Mouse (Mus musculus) cerebellum, adult 9-11 months (tissue): Measurements from ENCODE around the gene Tfdp2.
A peak's percentile ranks its signal among the peaks of the same experiment; 100 is the strongest.

Experiments
- DNase-seq: peaks from one replicate; pipeline ENCODE4 v3.0.0; 2022

The Tfdp2 gene

DNA sequence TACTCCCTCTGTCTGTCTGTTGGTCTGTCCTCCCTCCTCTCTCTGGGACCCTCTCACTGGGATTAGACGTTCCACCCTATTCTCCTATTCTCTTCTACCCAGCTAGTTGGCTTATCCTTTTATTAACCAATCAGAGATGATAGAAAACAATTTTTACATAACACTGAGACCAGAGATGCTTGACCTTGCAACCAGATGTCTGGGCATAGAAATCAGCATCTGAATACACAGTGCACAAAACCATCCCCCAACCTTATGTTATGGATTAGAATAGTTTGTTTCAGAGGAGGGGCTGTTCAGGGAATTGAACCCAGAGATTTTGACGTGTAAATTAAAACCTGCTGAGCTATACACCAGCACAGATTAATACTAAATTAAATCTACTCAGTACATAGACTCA, 34.2 kb downstream of the Tfdp2 start:
- no peak for DNase-seq

DNA sequence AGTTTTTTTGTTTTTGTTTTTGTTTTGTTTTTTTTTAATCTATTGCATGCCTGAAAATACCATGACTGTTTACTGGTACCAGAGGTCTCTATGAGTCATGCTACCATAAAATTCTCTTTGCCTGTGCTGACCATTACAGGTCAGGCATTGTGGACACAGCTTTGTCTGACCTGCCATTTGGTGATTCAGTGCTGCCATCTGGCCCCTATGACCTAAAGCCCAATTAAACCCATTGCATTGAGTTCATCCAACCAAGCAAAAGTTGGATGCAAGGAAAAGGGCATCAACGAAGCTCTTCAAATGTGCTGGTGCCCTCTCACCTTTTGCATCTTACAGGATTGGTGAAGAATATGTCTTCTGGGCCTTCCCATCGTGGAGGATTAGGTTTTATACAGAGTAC, 39.4 kb downstream of the Tfdp2 start:
- DNase-seq, result peak; percentile 27

DNA sequence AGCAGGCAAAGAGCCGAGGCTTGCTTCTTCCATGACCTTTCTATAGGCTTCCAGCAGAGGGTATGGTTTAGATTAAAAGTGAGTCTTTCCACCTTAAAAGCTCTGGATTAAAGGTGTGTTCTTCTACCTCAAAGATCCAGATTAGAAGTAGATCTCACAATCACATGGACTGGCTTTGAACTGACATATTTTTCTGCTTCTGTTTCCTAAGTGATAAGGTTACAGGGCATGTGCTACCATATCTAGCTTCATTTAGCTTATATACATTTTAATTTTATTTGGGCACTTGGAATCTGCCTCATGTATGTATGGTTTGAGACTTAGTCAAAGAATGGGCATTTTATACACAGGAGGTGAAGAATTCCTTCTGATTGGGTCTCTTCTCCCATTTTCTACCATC, 41.3 kb downstream of the Tfdp2 start:
- no peak for DNase-seq

DNA sequence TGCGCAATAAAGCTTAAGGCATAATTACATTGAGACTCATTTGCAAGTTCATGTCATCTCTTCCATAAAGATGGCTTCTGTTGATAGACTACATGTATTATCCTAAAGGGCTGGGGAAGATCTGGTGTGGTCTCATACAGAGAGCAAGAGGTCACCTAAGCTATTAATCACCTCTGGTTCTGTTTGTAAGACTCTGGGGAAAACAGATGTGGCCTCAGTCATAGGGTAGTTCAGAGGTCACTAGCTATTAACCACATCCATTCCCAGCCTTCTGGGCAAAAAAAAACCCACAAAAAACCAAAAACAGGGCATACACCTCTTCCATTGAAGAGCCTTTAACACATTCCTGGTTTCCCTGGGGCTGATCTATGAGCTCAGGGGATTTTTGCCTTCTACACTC, 42.2 kb downstream of the Tfdp2 start:
- DNase-seq, result no peak

DNA sequence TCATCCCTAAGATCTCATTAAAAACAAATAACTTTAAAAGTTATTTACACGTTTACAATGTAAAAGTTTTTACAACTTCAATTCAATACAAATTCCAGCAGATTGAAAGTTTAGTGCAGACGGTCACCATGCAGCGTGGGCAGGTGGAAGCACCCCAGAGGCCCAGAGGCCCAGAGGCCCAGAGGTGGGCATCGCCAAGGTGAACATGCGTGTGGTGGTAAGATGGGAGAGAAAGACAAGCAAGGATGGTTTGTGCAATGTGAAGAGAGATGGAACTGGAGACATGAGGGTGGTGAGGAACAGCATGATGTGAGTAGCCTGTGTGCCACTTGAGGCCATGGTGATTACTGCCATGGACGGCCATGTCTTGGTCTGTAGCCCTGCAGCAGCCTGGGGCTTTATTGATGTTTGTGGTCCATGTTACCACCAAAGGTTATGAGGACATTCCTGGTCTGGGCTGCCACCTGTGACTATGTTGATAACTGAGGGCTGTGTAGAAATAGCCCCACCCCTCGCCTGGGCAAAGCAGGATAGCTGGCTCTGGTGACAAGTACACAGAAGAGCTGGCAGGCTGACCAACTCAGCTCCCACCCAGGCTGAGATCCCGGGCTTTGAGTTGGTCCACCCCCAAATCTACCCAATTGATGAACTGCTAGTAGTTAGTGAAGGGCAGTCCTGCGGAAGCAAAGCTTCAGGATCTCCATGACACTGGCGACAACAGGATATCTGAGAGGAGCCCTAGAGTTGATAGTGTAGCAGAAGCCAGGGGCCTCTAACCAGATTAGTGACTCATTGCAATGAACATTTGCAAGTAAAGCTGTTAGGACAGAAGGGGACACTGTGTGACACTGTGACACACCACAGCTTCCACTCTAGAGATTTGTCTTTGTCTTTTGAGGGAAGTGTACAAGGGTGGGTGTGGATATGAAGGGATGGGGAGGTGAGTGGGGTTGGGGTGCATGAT, 45.3 kb downstream of the Tfdp2 start:
- no peak for DNase-seq

DNA sequence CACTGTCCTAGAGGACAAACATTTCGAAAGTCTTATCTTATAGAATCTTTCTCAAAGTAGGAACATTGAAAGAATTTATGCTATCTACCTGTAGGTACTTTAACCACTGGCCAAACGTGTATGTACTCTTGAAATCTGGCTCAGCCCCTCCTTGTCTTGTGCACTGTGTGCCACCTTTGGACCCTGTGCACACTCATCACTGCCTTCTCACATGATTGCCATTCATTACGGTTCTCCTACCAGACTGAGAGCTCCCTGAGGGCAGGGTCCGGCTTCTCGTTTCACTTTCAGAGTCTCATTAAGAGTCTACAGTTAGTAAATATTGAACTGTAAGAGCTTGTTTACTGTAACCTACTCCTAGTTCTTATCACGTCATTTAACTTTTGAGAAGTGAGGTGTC, 47.8 kb downstream of the Tfdp2 start:
- no peak for DNase-seq

DNA sequence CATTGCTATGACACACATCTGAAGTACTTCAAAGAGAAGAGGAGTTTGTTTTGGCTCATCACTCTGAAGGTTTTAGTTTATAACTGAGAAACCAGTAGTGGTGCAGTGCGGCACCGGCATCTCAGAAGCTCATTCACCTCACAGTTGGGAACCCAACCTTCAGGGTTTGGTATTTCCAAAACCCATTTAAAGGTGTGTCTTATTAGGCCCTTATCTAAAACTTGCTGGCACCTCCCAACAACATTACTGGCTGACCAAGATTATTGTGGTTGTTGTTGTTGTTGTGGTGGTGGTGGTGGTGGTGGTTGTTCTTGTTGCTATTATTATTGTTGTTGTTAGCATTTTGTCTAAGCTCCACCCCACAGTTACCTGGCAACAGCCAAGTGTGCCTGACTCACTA, 58.7 kb downstream of the Tfdp2 start:
- DNase-seq, result no peak

DNA sequence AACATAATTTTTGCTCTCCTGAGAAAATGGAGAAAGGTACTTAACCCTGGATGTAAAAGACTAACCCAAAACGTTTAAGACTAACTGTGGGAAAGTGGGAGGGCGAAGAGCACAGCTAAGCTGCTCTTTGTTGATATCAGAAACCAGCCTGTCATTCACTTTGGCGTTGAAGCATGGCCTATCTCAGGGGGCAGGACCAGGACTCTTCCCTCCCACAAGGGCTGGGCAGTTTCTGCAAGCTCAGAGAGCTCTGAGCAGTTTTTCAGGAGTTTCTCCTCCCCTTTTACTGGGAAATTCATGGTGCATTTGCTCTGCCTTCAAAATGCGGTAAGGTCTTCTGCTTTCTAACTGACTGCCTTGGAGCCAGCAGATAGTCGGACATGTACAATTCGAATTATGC, 62.4 kb downstream of the Tfdp2 start:
- no peak for DNase-seq

DNA sequence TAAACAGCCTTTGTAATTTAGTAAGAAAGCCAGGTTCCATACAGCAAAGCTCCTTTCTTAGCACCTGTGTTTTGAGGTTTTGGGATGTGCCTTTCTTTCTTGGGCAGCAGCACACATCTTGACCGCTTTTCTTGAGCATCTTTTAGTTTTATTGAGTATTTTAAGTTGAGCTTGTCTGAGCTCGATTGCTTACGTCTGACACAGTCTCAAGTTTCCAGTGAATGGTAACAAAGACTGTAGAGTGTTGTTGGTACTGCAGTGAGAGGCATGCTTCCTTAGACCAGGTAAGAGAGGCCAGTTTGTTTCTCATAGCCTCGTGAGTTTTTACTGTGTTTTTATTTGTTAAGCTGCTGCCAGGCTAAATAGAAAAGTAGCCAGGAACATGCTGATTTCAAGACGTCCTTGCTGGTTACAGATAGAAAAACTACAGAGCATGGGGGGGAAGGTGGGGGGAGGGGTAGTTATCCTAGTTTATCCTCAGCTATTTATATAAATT, 63.0 kb downstream of the Tfdp2 start:
- no peak for DNase-seq

DNA sequence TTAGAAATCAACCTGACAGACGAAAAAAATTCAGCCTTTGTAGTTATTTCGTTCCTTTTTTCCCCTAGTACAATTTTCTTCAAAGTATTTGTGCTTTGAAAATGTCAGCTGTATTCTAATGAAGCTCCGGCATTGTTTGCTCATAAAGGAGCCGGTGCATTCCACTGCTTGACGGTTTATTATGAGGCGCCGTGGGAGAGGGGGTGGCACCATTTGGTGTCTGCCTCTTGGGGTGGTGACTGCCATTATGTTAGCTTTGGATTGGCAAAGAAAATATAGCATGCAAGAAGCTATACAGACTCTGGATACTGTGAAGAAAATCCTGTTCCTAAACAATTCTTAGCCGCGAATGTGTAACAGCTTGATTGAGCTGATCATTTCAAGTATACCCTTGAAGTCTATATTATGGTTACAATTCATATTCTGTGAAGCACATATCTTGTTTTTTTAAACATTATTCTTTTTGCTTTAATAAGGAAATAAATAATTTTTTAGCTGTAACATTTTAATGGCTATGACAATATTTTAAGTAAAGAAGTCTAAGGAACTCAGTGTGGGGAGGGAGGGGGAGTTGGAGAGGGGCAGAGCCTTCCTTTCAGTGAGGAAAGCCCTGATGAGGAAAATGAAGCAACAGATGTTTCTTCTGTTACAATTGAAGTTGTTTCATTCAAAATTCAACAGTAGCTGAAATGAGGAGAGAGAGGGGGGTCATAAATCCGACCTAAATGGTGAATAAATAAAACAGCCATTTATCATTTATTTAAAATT, 63.9 kb downstream of the Tfdp2 start:
- peak; percentile 23 for DNase-seq

DNA sequence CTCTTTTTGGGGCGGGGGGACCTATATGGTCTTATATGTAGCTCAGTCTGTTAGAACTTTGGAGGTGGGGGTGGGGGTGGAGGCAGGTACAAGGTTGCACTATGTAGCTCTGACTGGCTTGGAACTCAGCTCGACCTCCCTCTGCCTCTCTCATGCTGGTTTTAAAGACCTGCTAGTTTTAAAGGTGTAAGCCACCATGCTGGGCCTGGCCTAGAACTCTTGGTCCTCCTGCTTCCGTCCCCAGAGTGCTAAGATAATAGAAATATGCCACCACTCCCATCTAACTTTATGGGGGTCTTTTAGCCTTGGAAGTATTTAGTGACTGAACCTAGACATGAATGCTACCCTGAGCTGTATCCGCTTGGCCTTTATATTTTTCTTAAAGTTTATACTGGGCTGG, 65.0 kb downstream of the Tfdp2 start:
- no peak for DNase-seq

DNA sequence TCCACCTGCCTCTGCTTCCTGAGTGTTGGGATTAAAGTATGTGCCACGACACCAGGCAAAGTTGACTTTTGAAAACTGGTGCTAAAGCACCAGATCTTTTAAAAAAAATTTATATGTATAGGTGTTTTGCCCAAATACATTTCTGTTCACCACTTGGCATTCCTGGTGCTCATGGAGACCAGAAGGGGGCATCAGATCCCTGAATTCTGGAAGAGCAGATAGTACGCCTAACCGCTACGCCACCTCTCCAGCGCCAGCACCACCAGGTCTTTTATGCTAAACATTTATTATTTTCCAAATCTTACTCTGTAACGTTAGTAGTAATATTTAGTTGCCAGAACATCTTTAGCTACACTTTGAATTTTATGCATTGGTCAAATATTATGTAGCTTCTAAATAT, 65.9 kb downstream of the Tfdp2 start:
- DNase-seq, result no peak

DNA sequence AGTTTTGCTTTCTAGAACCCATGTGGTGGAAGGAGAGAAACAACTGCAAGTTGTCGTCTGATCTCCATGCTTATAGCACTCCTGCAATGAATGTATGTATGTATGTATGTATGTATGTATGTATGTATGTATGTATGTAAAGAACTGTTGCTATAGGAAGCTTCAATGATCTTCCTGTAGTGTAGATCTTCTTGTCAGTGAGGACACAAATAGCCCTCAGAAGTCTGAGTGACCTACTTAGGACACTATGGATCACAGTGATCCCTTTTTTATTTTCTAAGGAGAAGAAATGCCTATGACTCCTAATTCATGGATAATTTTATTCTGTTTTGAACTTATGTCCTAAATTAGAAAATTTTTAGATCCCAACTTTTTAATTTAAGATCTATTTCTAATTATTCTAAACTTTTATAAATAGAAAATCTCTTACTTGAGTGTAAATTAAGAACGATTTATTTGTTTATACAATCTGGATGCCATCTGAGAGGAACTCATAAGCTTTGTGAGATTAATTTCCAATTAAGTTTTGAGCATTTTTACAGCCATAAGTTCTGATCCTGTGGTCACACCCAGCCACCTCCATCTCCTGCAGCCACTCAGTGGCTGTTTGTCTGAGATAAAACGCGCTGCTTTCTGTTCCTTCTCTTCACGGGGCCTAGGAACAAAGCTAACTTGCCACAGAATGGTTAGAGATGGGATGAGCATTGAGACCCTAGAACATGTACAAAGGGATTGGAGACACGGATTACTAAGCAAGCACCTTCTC, 70.9 kb downstream of the Tfdp2 start:
- DNase-seq, result no peak

DNA sequence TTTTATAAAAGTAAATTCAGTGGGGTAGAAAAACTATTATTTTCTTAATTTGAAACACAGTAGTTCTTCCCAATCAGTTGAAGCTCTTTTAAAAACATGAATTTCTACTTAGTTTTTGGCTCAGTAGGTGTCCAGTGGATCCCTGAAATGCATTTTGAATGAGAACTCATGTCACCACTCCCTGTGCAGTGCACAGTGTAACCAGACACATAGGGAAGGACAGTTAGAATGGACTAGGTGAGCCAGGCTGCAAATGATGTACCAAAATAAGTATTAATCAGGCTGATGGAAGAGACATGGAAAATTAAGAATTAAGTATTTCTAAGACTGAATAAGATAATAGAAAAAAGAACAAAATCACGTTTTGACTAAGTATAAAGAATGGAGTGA, 71.5 kb downstream of the Tfdp2 start:
- DNase-seq, result no peak

DNA sequence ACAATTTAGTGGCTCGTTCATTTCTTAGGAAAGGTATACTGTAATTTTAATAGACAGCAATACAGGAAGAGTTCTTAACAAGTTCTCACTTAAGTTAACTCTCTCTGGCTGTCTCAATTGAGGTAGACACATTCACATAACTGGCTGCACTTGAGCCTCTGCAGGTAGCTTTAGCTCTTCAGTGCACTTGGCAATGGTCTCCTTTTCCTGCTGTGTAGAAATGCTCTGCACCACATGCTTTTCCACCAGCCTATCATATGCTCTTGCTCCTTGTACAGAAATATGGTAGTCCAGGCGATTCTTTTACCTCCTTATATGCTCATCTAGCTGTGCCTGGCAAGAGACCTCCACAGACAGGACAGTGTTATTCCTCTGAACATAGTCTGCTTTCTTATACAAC, 73.7 kb downstream of the Tfdp2 start:
- DNase-seq, result peak; percentile 21

DNA sequence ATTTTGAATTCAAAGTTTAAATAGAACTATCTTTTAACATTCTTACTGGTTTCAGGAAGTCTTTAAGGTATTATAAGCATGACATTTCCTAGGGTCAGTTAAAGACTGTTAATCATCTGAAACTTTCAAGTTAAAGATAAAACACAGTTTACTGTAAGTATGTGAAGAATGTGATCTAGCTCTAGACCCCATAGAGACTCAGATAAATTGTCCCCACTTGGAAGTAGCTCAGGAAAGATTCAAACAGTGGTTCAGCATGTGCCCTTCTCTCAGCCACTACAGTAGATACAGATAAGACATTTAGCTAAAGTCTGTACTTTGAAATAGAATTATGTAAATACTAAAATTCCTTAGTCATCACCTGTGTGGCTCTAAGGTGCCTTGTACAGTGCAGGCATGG, 79.5 kb downstream of the Tfdp2 start:
- no peak for DNase-seq

DNA sequence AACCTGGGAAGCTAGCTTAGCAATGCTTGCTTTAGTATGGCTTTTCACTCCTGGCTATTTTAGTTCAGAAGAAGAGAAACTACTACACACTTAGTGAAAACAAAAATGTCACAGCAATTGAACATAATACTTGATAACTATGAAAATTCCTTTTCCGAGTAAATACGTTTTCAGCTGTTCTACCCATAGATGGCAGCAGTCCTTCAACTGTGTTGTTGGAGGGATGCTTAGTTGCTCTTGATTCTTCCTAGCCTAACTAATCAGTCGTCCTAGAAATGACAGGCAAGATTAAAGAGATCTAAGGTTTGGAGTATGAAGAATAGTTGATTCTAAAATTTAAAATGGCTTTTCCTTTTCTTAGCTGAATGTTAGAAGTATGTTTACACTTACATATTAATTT, 85.4 kb downstream of the Tfdp2 start:
- no peak for DNase-seq

DNA sequence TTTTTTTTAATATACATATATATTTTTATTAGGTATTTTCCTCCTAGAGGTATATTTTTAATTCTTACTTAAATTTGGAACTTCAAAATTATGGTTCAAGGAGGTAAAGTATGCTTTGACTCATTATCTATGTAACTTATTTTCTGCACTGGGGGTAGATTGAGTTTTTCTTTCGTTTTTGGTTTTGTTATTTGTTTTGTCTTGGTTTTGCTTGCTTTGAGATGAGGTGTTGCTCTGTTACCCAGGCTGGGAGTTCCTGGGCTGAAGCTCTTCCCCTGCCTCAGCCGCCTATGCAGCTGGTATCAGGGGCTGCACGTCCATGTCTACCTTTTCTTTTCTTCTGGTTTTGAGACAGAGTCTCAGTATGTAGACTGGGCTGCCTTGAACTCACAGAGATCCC, 86.0 kb downstream of the Tfdp2 start:
- DNase-seq, result no peak

DNA sequence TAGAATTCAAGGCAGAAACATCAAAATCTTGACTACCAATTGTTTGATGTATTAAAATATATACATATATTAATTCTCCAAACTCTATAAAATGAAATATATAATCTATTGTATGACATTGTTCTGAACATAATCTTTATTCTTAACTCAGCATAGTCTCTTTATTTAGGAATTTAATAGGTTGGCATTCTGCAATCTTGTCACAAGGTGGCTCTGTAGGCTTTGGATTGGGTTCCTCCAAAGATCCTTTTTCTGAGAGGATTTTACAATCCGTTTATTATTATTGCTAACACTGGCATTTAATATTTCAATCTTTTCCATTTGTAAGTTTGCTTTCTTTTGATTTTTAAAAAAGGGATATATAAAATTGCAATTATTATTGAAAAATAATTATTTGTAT, 88.8 kb downstream of the Tfdp2 start:
- no peak for DNase-seq

DNA sequence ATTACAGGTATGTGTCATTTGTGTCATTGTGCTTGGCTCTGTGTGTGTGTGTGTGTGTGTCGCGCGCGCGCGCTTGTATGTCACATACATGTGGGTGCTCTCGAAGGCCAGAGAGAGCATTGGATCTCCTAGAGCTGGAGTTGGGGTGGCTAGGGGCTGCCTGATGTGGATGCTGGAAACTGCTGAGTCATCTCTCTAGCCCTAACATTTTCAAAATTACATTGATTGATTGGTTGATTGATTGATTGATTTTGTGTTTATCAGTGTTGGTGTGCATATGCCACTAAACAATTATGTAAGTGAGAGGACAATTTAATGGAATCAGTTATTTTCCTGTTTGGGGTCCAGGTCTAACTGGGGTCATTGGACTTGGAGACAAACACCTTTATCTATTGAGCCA, 96.1 kb downstream of the Tfdp2 start:
- DNase-seq, result no peak

DNA sequence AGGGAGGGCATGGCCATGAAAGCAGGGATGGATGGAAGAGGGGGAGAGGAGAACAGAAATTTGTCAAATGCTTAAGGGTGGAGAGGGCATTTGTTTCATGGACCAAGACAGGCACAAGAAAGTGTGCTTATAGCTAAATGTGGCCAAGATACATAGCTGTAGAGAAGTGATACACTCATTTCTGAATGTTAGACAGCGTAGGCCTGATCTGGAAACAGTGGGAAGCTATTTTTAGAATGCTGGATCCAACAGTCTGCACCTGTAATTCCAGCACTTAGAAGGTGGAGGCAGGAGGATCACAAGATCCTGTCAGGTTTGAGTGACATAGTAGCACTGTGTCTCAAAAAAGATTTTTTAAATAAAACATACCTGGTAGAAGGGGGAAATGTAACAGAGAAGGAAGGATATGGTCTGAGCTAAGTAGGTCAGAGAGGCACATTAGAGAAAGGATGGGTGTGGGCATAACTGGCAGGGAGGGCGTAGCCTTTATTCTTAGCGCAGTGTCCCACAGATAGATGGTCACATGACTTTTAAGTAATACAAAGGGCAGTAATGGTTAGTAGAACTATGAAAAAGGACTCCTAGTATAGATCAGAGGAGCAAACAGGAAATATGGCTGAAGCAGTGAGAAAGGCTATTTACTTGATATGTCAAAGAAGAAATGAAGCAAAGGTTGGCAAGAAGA, 103.4 kb downstream of the Tfdp2 start:
- no peak for DNase-seq

DNA sequence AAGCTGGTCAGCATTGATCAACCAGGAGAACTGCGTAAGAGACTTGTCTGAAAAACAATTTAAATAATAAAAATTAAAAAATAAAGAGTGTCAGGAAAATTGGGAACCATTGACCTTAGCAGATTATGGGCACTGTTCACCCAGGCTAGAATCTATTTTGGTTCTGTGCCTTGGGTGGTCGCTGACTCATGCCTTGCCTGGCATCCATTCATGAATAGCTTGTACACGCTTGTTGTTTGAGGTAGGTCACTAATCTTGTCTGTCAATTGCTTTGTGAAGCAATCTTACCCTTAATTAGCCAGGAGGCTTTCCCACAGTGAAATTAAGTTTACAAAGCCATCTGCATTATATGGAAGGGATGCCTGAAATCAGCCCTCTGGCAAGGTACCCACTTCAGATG, 112.7 kb downstream of the Tfdp2 start:
- no peak for DNase-seq

DNA sequence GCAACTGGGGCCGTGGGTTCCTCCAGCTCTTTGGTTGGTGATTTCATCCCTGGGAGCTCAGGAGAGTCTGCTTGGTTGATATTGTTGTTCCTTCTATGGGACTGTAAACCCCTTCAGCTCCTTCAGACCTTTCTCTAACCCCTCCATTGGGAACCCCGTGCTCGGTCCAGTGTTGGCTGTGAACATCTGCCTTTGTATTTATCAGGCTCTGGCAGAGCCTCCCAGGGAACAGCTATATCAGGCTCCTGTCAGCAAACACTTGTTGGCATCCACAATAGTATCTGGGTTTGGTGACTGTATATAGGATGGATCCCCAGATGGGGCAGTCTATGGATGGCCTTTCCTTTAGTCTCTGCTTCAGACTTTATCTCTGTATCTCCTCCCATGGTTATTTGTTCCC, 116.0 kb downstream of the Tfdp2 start:
- no peak for DNase-seq
